Mouse (Mus musculus): ENCODE results near the gene Ptpn1.

GRCm38 (mm10) chr2:167965911-167966310 lies 34.1 kb downstream of the Ptpn1 start:
- TF ChIP-seq CTCF (IDR thresholded peaks at IDR 0.05; ENCODE audit: low read depth, low read length) (no peak), POLR2A (IDR thresholded peaks at IDR 0.05; ENCODE audit: borderline replicate concordance, low read depth, low read length) (no peak)
